Mouse (Mus musculus): ENCODE measurements around the gene Tm9sf4. TPM values are rescaled to one million over a fixed set of nuclear protein-coding genes. Genes with fewer than 3 reads are reported as not detected.

Tm9sf4 gene
- total and polyA plus RNA-seq, 3 experiments = 35.2 to 109 (median 42.9) TPM

GRCm38 (mm10) chr2:153214771-153215259, 53.7 kb downstream of the Tm9sf4 start:
- peak; percentile 65 for ATAC-seq (ENCODE audit: extremely low read depth, insufficient number of reproducible peaks, low FRiP score, poor library complexity, severe bottlenecking)
- peak; percentile 29 for DNase-seq (ENCODE audit: low spot score)

GRCm38 (mm10) chr2:153215421-153215820, 54.3 kb downstream of the Tm9sf4 start:
- no peaks in the 10 kb centered on the region for H3K9me3 ChIP-seq (replicated peaks)
- no peak for ATAC-seq (ENCODE audit: extremely low read depth, insufficient number of reproducible peaks, low FRiP score, poor library complexity, severe bottlenecking)
- TF ChIP-seq CTCF (IDR thresholded peaks at IDR 0.05; ENCODE audit: low read depth, low read length) = no peak
- no peak for TF ChIP-seq GATA1 (IDR thresholded peaks at IDR 0.05; ENCODE audit: borderline replicate concordance, low read length)
- TF ChIP-seq GATA2 (IDR thresholded peaks at IDR 0.05; ENCODE audit: borderline replicate concordance, low read depth, low read length) = no peak
- TF ChIP-seq TAL1 (conservative IDR thresholded peaks at IDR 0.05; ENCODE audit: low read depth, low read length) = no peak
- no peak for TF ChIP-seq POLR2AphosphoS5 (IDR thresholded peaks at IDR 0.05; ENCODE audit: insufficient replicate concordance, low read depth, low read length)
- DNase-seq (ENCODE audit: low spot score) = no peak
- H3K4me3 ChIP-seq (ENCODE audit: low read depth, low read length) = no peak overlapping the region
- no peaks in the 10 kb centered on the region for H3K27me3 ChIP-seq (ENCODE audit: insufficient read depth, low read length)
- H3K4me1 ChIP-seq (ENCODE audit: insufficient read depth, low read depth, low read length) = peaks cover 60% of the 10 kb centered on the region
- H3K36me3 ChIP-seq (replicated peaks) = peaks cover 3% of the 10 kb centered on the region

More at GRCm38 (mm10) chr2:153214771-153215259, 53.7 kb downstream of the Tm9sf4 start:
- Histone ChIP-seq H3K4me1 (ENCODE audit: insufficient read depth, low read depth, low read length) (peaks cover 54% of the 10 kb centered on the region), H3K27me3 (ENCODE audit: insufficient read depth, low read length) (no peaks in the 10 kb centered on the region), H3K9me3 (replicated peaks) (no peaks in the 10 kb centered on the region), H3K4me3 (ENCODE audit: low read depth, low read length) (no peak overlapping the region), H3K36me3 (replicated peaks) (peaks cover 8% of the 10 kb centered on the region)
- no peak for TF ChIP-seq POLR2AphosphoS5 (IDR thresholded peaks at IDR 0.05; ENCODE audit: insufficient replicate concordance, low read depth, low read length)
- TF ChIP-seq GATA2 (IDR thresholded peaks at IDR 0.05; ENCODE audit: borderline replicate concordance, low read depth, low read length) = no peak
- no peak for TF ChIP-seq CTCF (IDR thresholded peaks at IDR 0.05; ENCODE audit: low read depth, low read length)
- no peak for TF ChIP-seq TAL1 (conservative IDR thresholded peaks at IDR 0.05; ENCODE audit: low read depth, low read length)
- TF ChIP-seq GATA1 (IDR thresholded peaks at IDR 0.05; ENCODE audit: borderline replicate concordance, low read length) = no peak

- H3K27me3 ChIP-seq (ENCODE audit: insufficient read depth, low read length) = no peaks in the 10 kb centered on the region
- H3K4me1 ChIP-seq (ENCODE audit: insufficient read depth, low read depth, low read length) = peaks cover 76% of the 10 kb centered on the region
- no peaks in the 10 kb centered on the region for H3K9me3 ChIP-seq (replicated peaks)
- no peak for DNase-seq (ENCODE audit: low spot score)
- no peak for ATAC-seq (ENCODE audit: extremely low read depth, insufficient number of reproducible peaks, low FRiP score, poor library complexity, severe bottlenecking)
- no peak overlapping the region for H3K4me3 ChIP-seq (ENCODE audit: low read depth, low read length)
- TF ChIP-seq CTCF (IDR thresholded peaks at IDR 0.05; ENCODE audit: low read depth, low read length) (no peak), POLR2AphosphoS5 (IDR thresholded peaks at IDR 0.05; ENCODE audit: insufficient replicate concordance, low read depth, low read length) (no peak), TAL1 (conservative IDR thresholded peaks at IDR 0.05; ENCODE audit: low read depth, low read length) (no peak), GATA1 (IDR thresholded peaks at IDR 0.05; ENCODE audit: borderline replicate concordance, low read length) (no peak), GATA2 (IDR thresholded peaks at IDR 0.05; ENCODE audit: borderline replicate concordance, low read depth, low read length) (no peak)
- H3K36me3 ChIP-seq (replicated peaks) = no peaks in the 10 kb centered on the region
Observed at GRCm38 (mm10) chr2:153217826-153218340, 56.8 kb downstream of the Tm9sf4 start.

GRCm38 (mm10) chr2:153218516-153218915, 57.4 kb downstream of the Tm9sf4 start:
- H3K36me3 ChIP-seq (replicated peaks) = no peaks in the 10 kb centered on the region
- ATAC-seq (ENCODE audit: extremely low read depth, insufficient number of reproducible peaks, low FRiP score, poor library complexity, severe bottlenecking) = no peak
- no peaks in the 10 kb centered on the region for H3K9me3 ChIP-seq (replicated peaks)
- H3K4me1 ChIP-seq (ENCODE audit: insufficient read depth, low read depth, low read length) = peaks cover 80% of the 10 kb centered on the region
- DNase-seq (ENCODE audit: low spot score) = no peak
- H3K4me3 ChIP-seq (ENCODE audit: low read depth, low read length) = no peak overlapping the region
- no peak for TF ChIP-seq TAL1 (conservative IDR thresholded peaks at IDR 0.05; ENCODE audit: low read depth, low read length)
- TF ChIP-seq GATA2 (IDR thresholded peaks at IDR 0.05; ENCODE audit: borderline replicate concordance, low read depth, low read length) = no peak
- no peak for TF ChIP-seq GATA1 (IDR thresholded peaks at IDR 0.05; ENCODE audit: borderline replicate concordance, low read length)
- TF ChIP-seq POLR2AphosphoS5 (IDR thresholded peaks at IDR 0.05; ENCODE audit: insufficient replicate concordance, low read depth, low read length) = no peak
- no peak for TF ChIP-seq CTCF (IDR thresholded peaks at IDR 0.05; ENCODE audit: low read depth, low read length)
- no peaks in the 10 kb centered on the region for H3K27me3 ChIP-seq (ENCODE audit: insufficient read depth, low read length)

GRCm38 (mm10) chr2:153221620-153222019, 60.5 kb downstream of the Tm9sf4 start:
- Histone ChIP-seq H3K4me1 (ENCODE audit: insufficient read depth, low read depth, low read length) (peaks cover 85% of the 10 kb centered on the region), H3K9me3 (replicated peaks) (no peaks in the 10 kb centered on the region), H3K36me3 (replicated peaks) (peaks cover 10% of the 10 kb centered on the region), H3K4me3 (ENCODE audit: low read depth, low read length) (no peak overlapping the region; the same call in 1 of the 2 replicates), H3K27me3 (ENCODE audit: insufficient read depth, low read length) (no peaks in the 10 kb centered on the region)
- DNase-seq (ENCODE audit: low spot score) = peak; percentile 57
- ATAC-seq (ENCODE audit: extremely low read depth, insufficient number of reproducible peaks, low FRiP score, poor library complexity, severe bottlenecking) = peak; percentile 78
- TF ChIP-seq CTCF (IDR thresholded peaks at IDR 0.05; ENCODE audit: low read depth, low read length) (no peak), TAL1 (conservative IDR thresholded peaks at IDR 0.05; ENCODE audit: low read depth, low read length) (peak; percentile 56), GATA1 (IDR thresholded peaks at IDR 0.05; ENCODE audit: borderline replicate concordance, low read length) (no peak), GATA2 (IDR thresholded peaks at IDR 0.05; ENCODE audit: borderline replicate concordance, low read depth, low read length) (no peak)

GRCm38 (mm10) chr2:153222130-153222529, 61.0 kb downstream of the Tm9sf4 start:
- Histone ChIP-seq H3K4me1 (ENCODE audit: insufficient read depth, low read depth, low read length) (peaks cover 85% of the 10 kb centered on the region), H3K27me3 (ENCODE audit: insufficient read depth, low read length) (no peaks in the 10 kb centered on the region), H3K4me3 (ENCODE audit: low read depth, low read length) (no peak overlapping the region; the same call in 1 of the 2 replicates), H3K36me3 (replicated peaks) (peaks cover 15% of the 10 kb centered on the region), H3K9me3 (replicated peaks) (no peaks in the 10 kb centered on the region)
- ATAC-seq (ENCODE audit: extremely low read depth, insufficient number of reproducible peaks, low FRiP score, poor library complexity, severe bottlenecking) (peak; percentile 56; the same call in 1 of the 2 replicates), DNase-seq (ENCODE audit: low spot score) (peak; percentile 57)
- TF ChIP-seq TAL1 (conservative IDR thresholded peaks at IDR 0.05; ENCODE audit: low read depth, low read length) (no peak), POLR2AphosphoS5 (IDR thresholded peaks at IDR 0.05; ENCODE audit: insufficient replicate concordance, low read depth, low read length) (no peak), CTCF (IDR thresholded peaks at IDR 0.05; ENCODE audit: low read depth, low read length) (no peak), GATA1 (IDR thresholded peaks at IDR 0.05; ENCODE audit: borderline replicate concordance, low read length) (no peak), GATA2 (IDR thresholded peaks at IDR 0.05; ENCODE audit: borderline replicate concordance, low read depth, low read length) (no peak)

Data from G1E (cell line).